ENCODE assay signal across 20 mouse cellular contexts in the genomic region with DNA sequence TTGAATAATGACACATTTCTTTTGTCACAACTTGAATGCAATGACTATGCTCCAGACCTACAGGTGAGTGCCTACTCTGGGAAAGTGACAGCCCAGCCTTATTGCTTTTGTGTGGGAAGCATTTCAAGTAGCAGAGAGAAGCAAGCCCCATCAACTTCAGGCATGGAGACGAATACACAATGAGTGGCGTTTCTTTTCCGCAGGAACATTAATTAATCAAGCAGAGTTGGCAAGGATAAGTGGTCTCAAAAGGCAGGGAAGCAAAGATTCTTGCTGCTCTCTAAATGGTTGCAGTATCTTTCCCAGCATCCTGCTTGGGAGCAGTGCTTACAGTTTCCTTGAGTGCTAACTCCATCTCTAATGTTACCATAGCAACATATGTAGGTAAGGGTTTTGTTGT.
DNase-seq lines count a peak whose midpoint lies in the region; ATAC-seq and TF ChIP-seq lines count a peak whose summit lies in the region.
"Had no signal": no experiment of that assay in that cellular context is flagged by ENCODE, and none has a peak within 500 bp of the region (broad histone marks: within the 10 kb centered on the region; RNA-seq: fewer than 3 reads in every experiment).

No protein-coding gene starts in this region.

- no peak for TF ChIP-seq POLR2A in brain, embryonic 14.5 days (IDR thresholded peaks at IDR 0.05; ENCODE audit: borderline replicate concordance, extremely low read depth, insufficient read depth, insufficient read length, poor library complexity, severe bottlenecking)

- peak; percentile 69 for ATAC-seq in forebrain, embryonic 14.5 days
- ATAC-seq in midbrain, embryonic 15.5 days (replicated peaks): peak; percentile 82

- no peak for DNase-seq in layer of hippocampus, adult 2 months (ENCODE audit: low spot score in 2 of 2)
- DNase-seq in layer of hippocampus, adult 8-10 months (ENCODE audit: low spot score in 2 of 2): no peak
- peak; percentile 84 for DNase-seq in brain, embryonic 14.5 days (ENCODE audit: low read depth)
- DNase-seq in forebrain, embryonic 14.5 days (ENCODE audit: low spot score): peak; percentile 66
- no peak for DNase-seq in liver
- DNase-seq in right cerebral cortex, postnatal 36 days (ENCODE audit: low spot score in 2 of 2): no peak
- DNase-seq: cerebellum, adult 11-12 months; cerebellum, postnatal 25 days; embryo, embryonic 11 days; gastrocnemius, postnatal 36 days; kidney, adult 8-10 months; kidney, postnatal 36 days; right cerebral cortex, adult 18-20 months; thymus, postnatal 14 days had no signal

- H3K9me3 ChIP-seq in forebrain, embryonic 14.5 days (replicated peaks; ENCODE audit: control insufficient read depth, low read length): no peaks in the 10 kb centered on the region
- H3K9me3 ChIP-seq in midbrain, embryonic 15.5 days: no peaks in the 10 kb centered on the region
- H3K9me3 ChIP-seq: heart, embryonic 10.5 days; limb, embryonic 13.5 days; lung, embryonic 15.5 days had no signal

- H3K4me1 ChIP-seq in forebrain, embryonic 14.5 days (ENCODE audit: control insufficient read depth, insufficient read depth, low read length): peaks cover 7% of the 10 kb centered on the region
- H3K4me1 ChIP-seq in midbrain, embryonic 15.5 days: peaks cover 6% of the 10 kb centered on the region; the same call in 1 of the 2 replicates
- H3K4me1 ChIP-seq: heart, embryonic 10.5 days; limb, embryonic 13.5 days; lung, embryonic 15.5 days had no signal

- no peaks in the 10 kb centered on the region for H3K36me3 ChIP-seq in forebrain, embryonic 14.5 days (ENCODE audit: control insufficient read depth, insufficient read depth, low read length)
- H3K36me3 ChIP-seq in midbrain, embryonic 15.5 days (replicated peaks): no peaks in the 10 kb centered on the region
- H3K36me3 ChIP-seq: heart, embryonic 10.5 days; limb, embryonic 13.5 days; lung, embryonic 15.5 days had no signal

- H3K4me3 ChIP-seq in layer of hippocampus, adult 2 months: no peak overlapping the region
- H3K4me3 ChIP-seq in forebrain, embryonic 14.5 days (ENCODE audit: low read depth, low read length): no peak overlapping the region
- no peak overlapping the region for H3K4me3 ChIP-seq in midbrain, embryonic 15.5 days
- H3K4me3 ChIP-seq: heart, embryonic 10.5 days; limb, embryonic 13.5 days; lung, embryonic 15.5 days had no signal

- H3K27me3 ChIP-seq in forebrain, embryonic 14.5 days (replicated peaks; ENCODE audit: control insufficient read depth, insufficient read depth, low read length): no peaks in the 10 kb centered on the region
- H3K27me3 ChIP-seq in midbrain, embryonic 15.5 days (replicated peaks): no peaks in the 10 kb centered on the region
- H3K27me3 ChIP-seq: limb, embryonic 13.5 days; lung, embryonic 15.5 days had no signal

- 15% methylated on average over 3 of the region's 3 CpGs for WGBS in forebrain, embryonic 14.5 days
- WGBS in midbrain, embryonic 15.5 days: 46% methylated on average over 3 of the region's 3 CpGs

- H3K27ac ChIP-seq in layer of hippocampus, adult 2 months: 0 out of 2 replicates have a peak overlapping the region, but pooled peaks have one; percentile 39
- H3K27ac ChIP-seq in forebrain, embryonic 14.5 days (ENCODE audit: low read depth, low read length): no peak overlapping the region
- H3K27ac ChIP-seq in midbrain, embryonic 15.5 days: peak overlapping the region; percentile 35; the same call in 1 of the 2 replicates
- H3K27ac ChIP-seq: heart, embryonic 10.5 days; limb, embryonic 13.5 days; liver, embryonic 14.5 days; lung, embryonic 15.5 days; macrophage had no signal

- no peak overlapping the region for H3K9ac ChIP-seq in forebrain, embryonic 14.5 days (ENCODE audit: low read length)
- H3K9ac ChIP-seq in midbrain, embryonic 15.5 days: no peak overlapping the region
- H3K9ac ChIP-seq: limb, embryonic 13.5 days; liver, embryonic 14.5 days; lung, embryonic 15.5 days had no signal

- no peak overlapping the region for H3K4me2 ChIP-seq in forebrain, embryonic 14.5 days (ENCODE audit: low read length)
- H3K4me2 ChIP-seq in midbrain, embryonic 15.5 days: no peak overlapping the region
- H3K4me2 ChIP-seq: limb, embryonic 13.5 days; lung, embryonic 15.5 days had no signal

- TF ChIP-seq CTCF in layer of hippocampus, adult 2 months (conservative IDR thresholded peaks at IDR 0.05): no peak
- no peak for TF ChIP-seq CTCF in brain, embryonic 14.5 days (IDR thresholded peaks at IDR 0.05; ENCODE audit: borderline replicate concordance, extremely low read depth, insufficient read depth, insufficient read length)

Comparison
In these comparisons a context has a peak if more than half of its experiments do, and no peak if none do; other contexts are left out.
1. DNase-seq: peak in brain, embryonic 14.5 days (single experiment) and forebrain, embryonic 14.5 days (single experiment); none in layer of hippocampus, adult 2 months (0 of 2), layer of hippocampus, adult 8-10 months (0 of 2), liver (single experiment) and right cerebral cortex, postnatal 36 days (0 of 2).